Mouse (Mus musculus): ENCODE measurements around the gene Ptprd. TPM values are rescaled to one million over a fixed set of nuclear protein-coding genes. Genes with fewer than 3 reads are reported as not detected.
A peak's percentile ranks its signal among the peaks of the same experiment; 100 is the strongest.

Gene Ptprd
- polyA plus RNA-seq, 1 experiment from 2014 or later = 14.5 TPM

DNA sequence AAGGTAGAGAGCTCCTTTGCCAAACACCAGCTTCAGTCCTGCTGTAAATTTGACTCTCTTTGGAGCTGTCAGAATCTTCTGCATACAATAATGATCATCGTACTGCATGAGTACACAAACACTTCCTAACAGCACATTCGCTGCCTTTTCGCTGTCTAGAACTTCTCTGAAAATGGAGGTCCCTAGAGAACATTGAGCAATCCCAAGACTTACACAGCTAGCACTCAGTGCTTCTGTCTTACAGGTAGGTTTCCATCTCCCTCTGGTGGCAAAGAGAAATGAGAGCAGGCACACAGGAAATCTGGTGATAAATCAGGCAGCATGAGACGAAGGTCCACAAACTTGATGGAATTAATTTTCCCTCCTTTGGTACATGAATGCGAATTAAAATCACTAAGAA lies 692.6 kb downstream of the Ptprd start:
- H3K27ac ChIP-seq = no peak overlapping the region
- peak; percentile 82 for ATAC-seq (replicated peaks; ENCODE audit: low FRiP score, low read depth)
- no peak overlapping the region for H3K9ac ChIP-seq (ENCODE audit: low read depth, low read length)
- H3K9me3 ChIP-seq (replicated peaks; ENCODE audit: low read length) = no peaks in the 10 kb centered on the region
- no peak overlapping the region for H3K4me2 ChIP-seq (ENCODE audit: low read length)
- no peak overlapping the region for H3K4me3 ChIP-seq (replicated peaks; ENCODE audit: low read depth, low read length)
- H3K27me3 ChIP-seq (ENCODE audit: insufficient read depth, low read length) = no peaks in the 10 kb centered on the region
- peak; percentile 74 for DNase-seq (ENCODE audit: low spot score)
- H3K36me3 ChIP-seq (ENCODE audit: insufficient read depth, low read length) = no peaks in the 10 kb centered on the region
- no peaks in the 10 kb centered on the region for H3K4me1 ChIP-seq (replicated peaks; ENCODE audit: insufficient read depth, low read length)
- peak; percentile 85 for TF ChIP-seq CTCF (IDR thresholded peaks at IDR 0.05; ENCODE audit: low read depth)
- 34% methylated on average over 5 of the region's 5 CpGs for WGBS

GRCm38 (mm10) chr4:77513914-77514628 lies 697.7 kb downstream of the Ptprd start:
- WGBS = 35% methylated on average over 5 of the region's 5 CpGs
- no peaks in the 10 kb centered on the region for H3K27me3 ChIP-seq (ENCODE audit: insufficient read depth, low read length)
- no peak for TF ChIP-seq CTCF (IDR thresholded peaks at IDR 0.05; ENCODE audit: low read depth)
- H3K4me3 ChIP-seq (replicated peaks; ENCODE audit: low read depth, low read length) = no peak overlapping the region
- H3K36me3 ChIP-seq (ENCODE audit: insufficient read depth, low read length) = no peaks in the 10 kb centered on the region
- no peaks in the 10 kb centered on the region for H3K4me1 ChIP-seq (replicated peaks; ENCODE audit: insufficient read depth, low read length)
- H3K27ac ChIP-seq = no peak overlapping the region
- no peaks in the 10 kb centered on the region for H3K9me3 ChIP-seq (replicated peaks; ENCODE audit: low read length)
- no peak overlapping the region for H3K4me2 ChIP-seq (ENCODE audit: low read length)
- no peak overlapping the region for H3K9ac ChIP-seq (ENCODE audit: low read depth, low read length)
- ATAC-seq (replicated peaks; ENCODE audit: low FRiP score, low read depth) = no peak
- DNase-seq (ENCODE audit: low spot score) = peak; percentile 69

DNA sequence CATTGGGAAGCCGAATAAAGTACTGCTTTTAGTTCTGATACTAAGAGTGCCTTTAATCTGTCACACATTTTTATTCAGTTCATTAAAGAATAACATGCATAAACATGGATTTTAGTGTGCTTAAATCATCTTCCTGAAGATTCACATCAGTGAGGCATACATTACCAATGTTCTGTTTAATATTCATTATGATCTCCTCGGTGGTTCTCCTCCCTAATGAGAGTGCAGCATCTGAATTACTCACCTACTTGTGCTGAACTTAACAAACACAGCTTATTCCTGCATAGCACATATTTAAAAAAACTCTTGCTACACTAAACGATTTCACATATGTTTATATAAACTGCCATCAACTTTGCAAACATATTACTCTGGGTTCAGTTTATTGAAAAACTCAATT lies 698.7 kb downstream of the Ptprd start:
- Histone ChIP-seq H3K36me3 (ENCODE audit: insufficient read depth, low read length) (no peaks in the 10 kb centered on the region), H3K9ac (ENCODE audit: low read depth, low read length) (no peak overlapping the region), H3K4me3 (replicated peaks; ENCODE audit: low read depth, low read length) (no peak overlapping the region), H3K4me1 (replicated peaks; ENCODE audit: insufficient read depth, low read length) (no peaks in the 10 kb centered on the region), H3K27me3 (ENCODE audit: insufficient read depth, low read length) (no peaks in the 10 kb centered on the region), H3K27ac (no peak overlapping the region), H3K4me2 (ENCODE audit: low read length) (no peak overlapping the region), H3K9me3 (replicated peaks; ENCODE audit: low read length) (no peaks in the 10 kb centered on the region)
- no peak for TF ChIP-seq CTCF (IDR thresholded peaks at IDR 0.05; ENCODE audit: low read depth)
- DNase-seq (ENCODE audit: low spot score) (no peak), ATAC-seq (replicated peaks; ENCODE audit: low FRiP score, low read depth) (no peak)
- WGBS = 79% methylated on average over 3 of the region's 3 CpGs

DNA sequence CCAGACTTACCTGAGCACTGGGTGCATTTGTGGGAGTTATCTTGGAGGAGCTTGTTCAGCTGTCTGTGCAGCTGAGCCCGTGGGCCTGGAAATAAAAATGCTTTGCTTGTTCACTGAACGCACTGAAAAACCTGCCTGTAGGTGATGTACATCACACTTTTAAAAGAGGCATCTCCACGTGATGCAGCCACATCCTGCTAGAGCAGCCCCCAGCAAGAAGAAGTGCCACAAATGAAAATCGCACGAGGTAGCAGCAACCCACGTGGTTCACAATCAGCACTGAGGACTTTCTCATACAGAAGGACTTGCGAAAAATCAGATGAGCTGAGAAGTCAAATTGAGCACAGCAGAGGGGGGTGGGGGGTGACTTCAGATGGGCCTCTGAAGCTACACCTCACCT lies 757.7 kb downstream of the Ptprd start:
- no peaks in the 10 kb centered on the region for H3K4me1 ChIP-seq (replicated peaks; ENCODE audit: insufficient read depth, low read length)

GRCm38 (mm10) chr4:77399146-77399545 lies 812.6 kb downstream of the Ptprd start:
- peak; percentile 54 for TF ChIP-seq CTCF (IDR thresholded peaks at IDR 0.05; ENCODE audit: low read depth)
- no peak overlapping the region for H3K4me2 ChIP-seq (ENCODE audit: low read length)
- H3K4me3 ChIP-seq (replicated peaks; ENCODE audit: low read depth, low read length) = no peak overlapping the region
- no peak overlapping the region for H3K27ac ChIP-seq
- H3K9ac ChIP-seq (ENCODE audit: low read depth, low read length) = no peak overlapping the region
- ATAC-seq (replicated peaks; ENCODE audit: low FRiP score, low read depth) = no peak
- H3K36me3 ChIP-seq (ENCODE audit: insufficient read depth, low read length) = no peaks in the 10 kb centered on the region
- H3K9me3 ChIP-seq (replicated peaks; ENCODE audit: low read length) = no peaks in the 10 kb centered on the region
- WGBS = 69% methylated on average over 4 of the region's 4 CpGs
- DNase-seq (ENCODE audit: low spot score) = peak; percentile 33
- no peaks in the 10 kb centered on the region for H3K27me3 ChIP-seq (ENCODE audit: insufficient read depth, low read length)
- no peaks in the 10 kb centered on the region for H3K4me1 ChIP-seq (replicated peaks; ENCODE audit: insufficient read depth, low read length)

More for the DNA sequence above, 757.7 kb downstream of the Ptprd start:
- DNase-seq (ENCODE audit: low spot score) (no peak), ATAC-seq (replicated peaks; ENCODE audit: low FRiP score, low read depth) (no peak)
- H3K27ac ChIP-seq = no peak overlapping the region
- WGBS = 72% methylated on average over 7 of the region's 7 CpGs
- no peak overlapping the region for H3K4me3 ChIP-seq (replicated peaks; ENCODE audit: low read depth, low read length)
- H3K9ac ChIP-seq (ENCODE audit: low read depth, low read length) = no peak overlapping the region
- H3K9me3 ChIP-seq (replicated peaks; ENCODE audit: low read length) = no peaks in the 10 kb centered on the region
- no peak overlapping the region for H3K4me2 ChIP-seq (ENCODE audit: low read length)
- H3K27me3 ChIP-seq (ENCODE audit: insufficient read depth, low read length) = no peaks in the 10 kb centered on the region
- no peaks in the 10 kb centered on the region for H3K36me3 ChIP-seq (ENCODE audit: insufficient read depth, low read length)
- no peak for TF ChIP-seq CTCF (IDR thresholded peaks at IDR 0.05; ENCODE audit: low read depth)

GRCm38 (mm10) chr4:77361728-77362127 lies 850.0 kb downstream of the Ptprd start:
- DNase-seq (ENCODE audit: low spot score) = no peak
- no peaks in the 10 kb centered on the region for H3K9me3 ChIP-seq (replicated peaks; ENCODE audit: low read length)
- no peak overlapping the region for H3K27ac ChIP-seq
- no peak overlapping the region for H3K4me3 ChIP-seq (replicated peaks; ENCODE audit: low read depth, low read length)
- no peaks in the 10 kb centered on the region for H3K27me3 ChIP-seq (ENCODE audit: insufficient read depth, low read length)
- no peak for TF ChIP-seq CTCF (IDR thresholded peaks at IDR 0.05; ENCODE audit: low read depth)
- no peak overlapping the region for H3K9ac ChIP-seq (ENCODE audit: low read depth, low read length)
- H3K4me1 ChIP-seq (replicated peaks; ENCODE audit: insufficient read depth, low read length) = no peaks in the 10 kb centered on the region
- H3K36me3 ChIP-seq (ENCODE audit: insufficient read depth, low read length) = no peaks in the 10 kb centered on the region
- H3K4me2 ChIP-seq (ENCODE audit: low read length) = no peak overlapping the region
- ATAC-seq (replicated peaks; ENCODE audit: low FRiP score, low read depth) = no peak

GRCm38 (mm10) chr4:77327198-77327597 lies 884.6 kb downstream of the Ptprd start:
- no peaks in the 10 kb centered on the region for H3K4me1 ChIP-seq (replicated peaks; ENCODE audit: insufficient read depth, low read length)

More at GRCm38 (mm10) chr4:77327198-77327597, 884.6 kb downstream of the Ptprd start:
- no peaks in the 10 kb centered on the region for H3K27me3 ChIP-seq (ENCODE audit: insufficient read depth, low read length)
- 89% methylated on average over 4 of the region's 4 CpGs for WGBS
- no peak overlapping the region for H3K9ac ChIP-seq (ENCODE audit: low read depth, low read length)
- no peaks in the 10 kb centered on the region for H3K36me3 ChIP-seq (ENCODE audit: insufficient read depth, low read length)
- H3K4me2 ChIP-seq (ENCODE audit: low read length) = no peak overlapping the region
- DNase-seq (ENCODE audit: low spot score) = no peak
- H3K9me3 ChIP-seq (replicated peaks; ENCODE audit: low read length) = no peaks in the 10 kb centered on the region
- no peak overlapping the region for H3K27ac ChIP-seq
- TF ChIP-seq CTCF (IDR thresholded peaks at IDR 0.05; ENCODE audit: low read depth) = no peak
- no peak overlapping the region for H3K4me3 ChIP-seq (replicated peaks; ENCODE audit: low read depth, low read length)
- ATAC-seq (replicated peaks; ENCODE audit: low FRiP score, low read depth) = no peak
